Mouse (Mus musculus) olfactory bulb, adult 2 months (tissue): Measurements from ENCODE around the gene Lck.

Source experiments
- CTCF ChIP-seq: fragments of 200-500 bp; IDR thresholded peaks from 2 replicates; pipeline ENCODE4 v1.5.1; 2012; ENCODE audit warnings: low read depth, mild to moderate bottlenecking, low read length, moderate library complexity; ENCODE audit not compliant: insufficient read depth
- POLR2A ChIP-seq: fragments of 200-500 bp; IDR thresholded peaks from 2 replicates; pipeline ENCODE4 v1.6.1; 2012; ENCODE audit warnings: mild to moderate bottlenecking, low read depth, low read length, moderate library complexity; ENCODE audit not compliant: insufficient read depth

- no peak for TF ChIP-seq CTCF
- TF ChIP-seq POLR2A: no peak
These were observed 63.8 kb downstream of the Lck start for GRCm38 (mm10) chr4:129509650-129510049.
